Mouse (Mus musculus) cerebellum, adult 2 months (tissue): Measurements from ENCODE around the gene Irak2.

Source experiments
- CTCF ChIP-seq: fragments of 200-500 bp; IDR thresholded peaks from 2 replicates; pipeline ENCODE4 v1.5.1; 2011; ENCODE audit warnings: low read depth, mild to moderate bottlenecking, control low read depth, low read length, moderate library complexity, borderline replicate concordance; ENCODE audit not compliant: insufficient read depth
- POLR2A ChIP-seq: fragments of 200-500 bp; IDR thresholded peaks from 2 replicates; pipeline ENCODE4 v1.6.1; 2011; ENCODE audit warnings: low read length, control low read depth, borderline replicate concordance; ENCODE audit not compliant: insufficient read depth

- TF ChIP-seq POLR2A = peak; percentile 78
- TF ChIP-seq CTCF = peak; percentile 57; the same call in 1 of the 2 replicates
Measured at GRCm38 (mm10) chr6:113604432-113605223, 33.6 kb upstream of the Irak2 start, which contains the start of gene Brk1.
